Mouse (Mus musculus): Measurements from ENCODE around the gene Exoc6b. TPM values are rescaled to one million over a fixed set of nuclear protein-coding genes. Genes with fewer than 3 reads are reported as not detected.
A peak's percentile ranks its signal among the peaks of the same experiment; 100 is the strongest.

Gene Exoc6b
- total RNA-seq, 2 experiments from 2014 or later: 14.0 to 14.2 TPM

DNA sequence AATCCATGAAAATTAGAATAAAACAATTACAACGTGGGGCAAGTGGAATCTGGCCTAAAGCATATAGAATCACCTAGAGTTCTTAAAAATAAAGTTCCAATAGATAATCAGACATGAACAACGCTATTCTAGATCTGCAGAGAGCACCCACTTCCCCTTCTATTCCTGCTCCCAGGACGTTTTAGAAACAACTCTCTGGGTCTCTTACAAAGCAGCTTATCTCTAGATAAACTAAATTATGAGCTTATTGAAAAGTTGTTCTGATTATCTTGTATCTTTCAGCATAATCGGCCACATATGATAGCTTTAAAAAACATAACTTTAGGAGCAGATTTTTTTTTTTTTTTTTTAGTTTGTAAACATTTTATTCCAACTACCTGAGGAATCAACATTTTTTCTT lies 185.6 kb downstream of the Exoc6b start:
- no peak for DNase-seq (ENCODE audit: low spot score)

DNA sequence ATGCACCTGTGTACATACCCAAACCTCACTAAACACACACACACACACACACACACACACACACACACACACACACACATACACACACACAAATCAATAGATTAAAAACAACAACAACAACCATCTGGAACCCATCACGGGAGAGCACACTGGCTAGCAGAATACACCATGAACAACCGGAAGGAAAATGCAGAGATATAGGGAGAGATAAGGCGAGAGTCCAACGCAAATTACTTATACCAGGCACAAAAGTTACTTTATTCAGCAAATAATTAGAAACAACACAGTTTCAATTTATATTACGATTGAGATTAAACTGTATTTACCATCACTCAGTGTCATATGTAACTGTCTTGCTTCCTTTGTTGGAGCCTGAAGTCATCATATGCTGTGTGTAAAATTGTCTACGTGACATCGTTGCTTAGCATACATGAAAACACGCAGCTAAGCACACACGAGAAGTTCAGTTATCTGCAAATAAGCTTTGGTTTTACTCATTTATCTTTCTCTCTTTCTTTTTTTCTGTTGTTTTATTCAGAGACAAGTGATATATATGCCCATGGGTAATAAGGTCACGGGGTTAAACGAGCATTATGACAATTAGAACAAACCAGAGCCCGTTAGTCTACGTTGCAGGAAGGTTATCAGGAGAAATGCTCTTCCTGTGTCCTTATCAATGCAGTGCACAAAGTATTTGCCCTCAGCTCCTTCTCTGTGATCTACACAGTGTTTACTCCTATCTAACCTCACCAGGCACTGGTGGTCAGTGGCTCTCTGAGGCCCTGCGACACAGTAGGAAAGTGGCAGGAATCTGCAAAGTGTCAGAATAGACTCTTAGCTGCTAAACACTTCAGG lies 186.4 kb downstream of the Exoc6b start:
- DNase-seq (ENCODE audit: low spot score): no peak

DNA sequence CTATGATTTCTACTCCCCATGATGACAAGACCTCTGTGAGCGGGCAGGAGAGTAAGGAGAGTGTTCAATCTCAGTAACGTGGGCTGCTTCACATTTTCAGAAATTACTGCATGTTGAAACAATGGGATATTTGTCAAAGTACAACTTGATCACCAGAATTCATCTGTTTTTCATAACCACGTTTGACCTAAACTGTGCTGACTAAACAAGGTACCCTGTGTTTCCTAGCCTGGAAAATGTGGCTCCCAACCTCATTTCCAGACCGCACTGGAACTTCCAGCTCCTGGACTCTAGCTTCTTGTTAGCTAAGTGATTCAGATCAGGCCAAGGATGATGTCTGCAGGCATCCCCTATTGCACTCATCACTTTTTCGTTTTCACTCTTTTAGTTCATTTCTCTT lies 193.4 kb downstream of the Exoc6b start:
- DNase-seq (ENCODE audit: low spot score): peak; percentile 3

DNA sequence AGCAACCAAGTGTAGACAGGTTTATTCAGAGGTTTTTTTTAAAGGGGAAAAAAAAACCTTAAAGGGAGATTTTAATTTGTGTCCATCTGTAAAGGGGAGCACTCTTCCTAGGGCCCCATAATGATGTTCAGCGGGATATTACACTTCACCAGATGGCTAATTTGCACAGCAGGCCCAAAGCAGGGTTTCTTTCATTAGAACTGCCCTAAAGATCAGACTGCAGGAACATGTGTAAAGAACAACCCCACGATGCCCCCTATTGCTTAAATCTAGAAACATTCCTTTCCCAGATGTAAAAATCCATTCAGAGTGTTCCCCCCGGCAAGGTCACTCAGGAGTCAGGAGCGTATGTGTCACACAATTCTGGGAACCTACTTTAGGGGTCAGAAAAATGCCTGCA lies 202.2 kb downstream of the Exoc6b start:
- no peak for DNase-seq (ENCODE audit: low spot score)

DNA sequence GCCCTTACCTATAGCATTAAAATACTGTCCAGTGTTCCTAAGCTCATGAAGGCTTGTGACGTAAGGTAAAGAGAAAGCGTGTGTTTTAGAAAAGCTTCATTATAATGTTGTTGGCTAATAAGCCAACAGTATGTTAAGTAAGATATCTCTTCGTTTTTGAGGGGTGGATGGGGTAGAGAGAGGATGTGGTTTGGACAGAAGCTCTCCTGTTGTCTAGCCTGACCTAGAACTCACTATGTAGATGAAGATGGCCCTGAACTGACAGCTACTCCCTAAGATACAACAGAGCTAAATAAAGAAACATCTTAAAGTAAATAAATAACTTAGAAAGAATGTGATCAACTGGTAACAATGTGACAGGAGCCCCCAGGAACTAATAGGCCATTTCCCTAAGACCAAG lies 204.7 kb downstream of the Exoc6b start:
- DNase-seq (ENCODE audit: low spot score): no peak

DNA sequence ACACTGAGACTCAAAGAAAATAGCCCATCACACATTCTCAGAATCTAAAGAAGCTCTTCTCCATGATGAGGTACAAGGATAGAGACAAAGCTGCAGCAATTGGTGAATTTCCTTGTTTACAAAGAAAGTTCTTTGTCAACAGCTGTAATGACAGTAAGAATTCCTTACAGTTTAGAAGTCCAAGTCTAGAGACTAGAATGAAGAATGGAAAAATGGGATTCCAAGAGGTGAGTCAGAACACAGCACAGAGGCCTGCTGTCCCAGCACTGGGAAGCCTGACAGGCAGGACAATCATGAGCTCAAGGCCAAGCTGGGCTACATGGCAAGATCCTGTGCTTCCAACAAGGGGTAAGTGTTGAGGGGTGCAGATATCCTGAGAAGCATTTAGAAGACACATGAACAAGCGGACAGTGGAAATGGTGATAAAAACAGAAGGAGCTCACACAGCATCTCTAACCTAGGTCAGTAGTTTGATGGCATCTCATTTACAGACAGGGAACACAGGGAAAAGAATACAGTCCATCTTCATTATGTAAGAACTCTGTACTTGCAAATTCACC lies 205.4 kb downstream of the Exoc6b start:
- peak; percentile 2 for DNase-seq (ENCODE audit: low spot score)

DNA sequence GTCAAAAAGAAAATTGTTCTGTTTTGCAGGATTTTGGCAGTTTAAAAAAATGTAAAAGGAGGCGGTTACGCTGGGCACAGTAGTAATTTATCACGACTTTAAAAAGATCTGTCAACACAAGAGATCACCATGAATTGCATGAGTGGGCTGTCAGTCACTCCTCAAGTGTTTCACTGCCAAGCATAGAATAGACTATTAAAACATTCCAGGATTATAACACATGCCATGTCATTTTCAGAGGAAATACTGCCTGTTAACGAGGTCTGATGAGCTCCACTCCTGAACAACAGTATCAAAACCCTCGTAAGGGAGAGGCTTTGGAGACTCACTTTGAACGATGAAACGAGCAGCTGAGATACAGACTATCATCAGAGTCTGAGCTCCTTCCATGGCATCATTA lies 223.6 kb downstream of the Exoc6b start:
- no peak for DNase-seq (ENCODE audit: low spot score)

DNA sequence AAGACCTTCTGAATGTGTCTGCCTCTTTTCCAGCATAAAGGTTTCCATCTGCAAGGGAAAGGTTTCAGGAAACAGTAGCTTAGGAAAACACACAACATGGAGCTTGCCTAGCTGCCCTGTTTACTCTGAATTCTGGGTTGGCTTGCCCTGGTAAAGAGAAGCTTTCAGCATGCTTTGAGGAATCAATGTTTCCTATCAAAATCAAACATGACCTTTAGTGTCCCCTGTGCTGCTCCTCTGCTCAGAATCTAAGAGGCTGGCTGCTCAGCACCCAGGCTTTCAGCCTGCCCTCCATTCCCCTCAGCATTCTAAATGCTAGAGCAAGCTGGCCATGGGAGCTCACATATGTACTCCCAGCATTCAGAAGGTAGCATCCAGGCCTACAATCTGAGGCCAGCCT lies 228.2 kb downstream of the Exoc6b start:
- no peak for DNase-seq (ENCODE audit: low spot score)

DNA sequence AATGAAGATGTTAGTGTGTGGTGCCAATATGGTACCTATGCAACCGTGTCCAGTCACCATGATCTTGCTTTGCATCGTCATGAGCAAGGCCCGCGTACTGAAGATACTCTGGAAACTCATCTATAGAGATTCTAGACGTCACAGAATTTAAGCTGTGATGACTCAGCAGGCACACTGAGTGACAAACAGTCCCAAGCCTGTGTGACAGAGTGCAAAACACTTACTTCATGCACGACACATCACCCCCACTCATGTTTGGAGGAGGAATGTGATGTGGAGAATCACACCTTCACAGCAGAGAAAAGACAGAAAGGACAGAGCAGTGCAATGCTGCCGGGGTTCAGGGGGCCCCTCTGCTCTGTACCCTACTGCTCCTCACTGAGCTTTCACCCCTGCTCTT lies 261.8 kb downstream of the Exoc6b start:
- DNase-seq (ENCODE audit: low spot score): no peak

DNA sequence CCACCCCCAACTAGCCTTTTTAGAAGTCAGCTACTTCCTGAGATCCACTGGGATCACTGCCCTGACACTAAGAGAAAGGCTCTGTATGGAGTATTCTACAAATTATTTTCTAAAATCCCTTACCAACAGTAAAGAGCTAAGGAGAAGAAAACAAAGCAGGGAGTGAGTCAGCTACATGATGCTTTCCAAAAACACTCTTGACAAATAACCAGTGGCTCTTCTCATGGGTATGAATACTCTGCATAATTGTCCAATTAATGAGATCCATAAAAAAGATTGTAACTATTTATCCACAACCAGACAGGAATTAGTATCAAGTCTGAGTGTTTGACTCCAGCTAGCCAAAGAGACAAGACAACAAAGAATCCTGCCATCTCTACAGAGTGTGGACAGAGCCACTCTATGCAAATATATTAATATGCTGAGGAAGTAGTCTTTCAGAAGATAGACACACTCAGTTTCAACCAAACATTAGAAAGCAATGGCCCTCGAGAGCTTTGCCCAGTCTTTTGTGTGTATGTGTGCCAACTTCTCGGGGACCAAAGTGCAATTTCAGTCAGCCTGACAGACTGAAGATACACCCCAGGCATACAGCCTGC lies 263.1 kb downstream of the Exoc6b start:
- DNase-seq (ENCODE audit: low spot score): no peak

DNA sequence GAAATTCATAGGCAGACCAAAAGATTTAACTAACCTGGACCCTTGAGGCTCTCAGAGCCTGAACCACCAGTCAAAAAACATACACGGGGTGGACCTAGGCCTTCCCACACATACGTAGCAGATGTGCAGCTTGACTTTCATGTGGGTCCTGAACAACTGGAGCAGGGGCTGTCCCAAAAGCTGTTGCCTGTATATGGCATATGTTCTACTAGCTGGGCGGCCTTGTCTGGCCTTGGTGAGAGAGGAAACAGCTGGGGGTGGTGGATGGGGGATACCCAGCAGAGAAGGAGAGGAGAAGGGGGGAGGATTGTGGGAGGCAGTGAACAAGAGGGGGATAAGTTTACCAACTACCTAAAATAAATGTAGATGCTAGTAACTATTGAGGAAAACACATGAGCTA lies 270.6 kb downstream of the Exoc6b start:
- no peak for DNase-seq (ENCODE audit: low spot score)

DNA sequence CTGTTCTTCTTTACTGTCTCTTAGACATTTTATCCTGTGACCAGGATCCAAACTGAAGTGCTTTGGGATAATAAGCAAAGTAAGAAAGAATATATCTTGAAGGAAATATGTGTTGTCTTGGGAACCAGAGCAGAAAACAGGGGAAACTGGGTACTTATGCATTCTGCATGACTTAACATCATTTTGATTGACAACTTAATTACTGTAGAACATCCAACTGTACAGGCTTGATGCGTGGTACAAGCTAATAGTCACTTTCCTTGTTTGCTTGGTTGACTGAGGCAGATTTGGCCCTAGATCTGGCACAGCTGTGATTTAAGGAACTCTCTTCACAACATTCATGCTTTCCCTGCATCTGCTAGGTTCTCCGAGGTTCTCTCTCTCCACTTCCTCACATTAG lies 285.3 kb downstream of the Exoc6b start:
- no peak for DNase-seq (ENCODE audit: low spot score)

DNA sequence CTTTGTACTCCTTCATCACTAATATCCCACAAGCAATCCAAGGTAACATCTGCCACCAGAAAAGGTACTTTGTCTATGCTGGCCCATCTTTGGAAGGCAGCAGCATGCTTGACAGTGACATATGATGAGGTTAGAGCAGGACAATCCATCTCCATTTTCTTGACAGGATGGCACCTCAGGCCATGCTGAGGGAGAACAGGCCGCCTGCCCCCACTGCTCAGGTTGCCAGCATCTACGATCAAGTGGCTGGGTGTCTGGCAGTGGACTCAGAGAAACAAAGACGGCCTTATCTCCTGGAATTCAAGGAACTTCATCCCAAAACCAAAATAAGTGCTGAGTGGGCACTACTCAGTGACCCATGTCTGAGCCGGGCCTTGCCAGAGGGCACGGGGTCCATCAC lies 289.3 kb downstream of the Exoc6b start:
- DNase-seq (ENCODE audit: low spot score): no peak

DNA sequence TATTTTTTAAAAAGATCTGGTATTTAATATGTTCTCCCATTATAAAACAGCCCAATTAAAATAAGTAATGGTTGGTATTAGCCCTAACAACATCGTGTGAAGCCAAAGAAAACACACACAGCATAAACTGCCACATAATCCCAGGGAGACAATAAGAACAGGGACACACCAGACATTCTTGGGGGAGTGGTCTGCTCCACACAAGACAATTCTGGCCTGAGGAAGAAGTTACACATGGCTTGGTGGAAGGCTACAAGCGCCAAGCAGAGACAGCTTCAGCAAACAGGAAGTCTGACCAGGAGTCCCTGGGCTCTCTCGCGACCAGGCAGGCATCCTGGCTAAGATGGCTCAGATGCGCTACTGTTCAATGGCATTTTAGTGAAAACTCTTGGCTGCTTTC lies 290.3 kb downstream of the Exoc6b start:
- no peak for DNase-seq (ENCODE audit: low spot score)

DNA sequence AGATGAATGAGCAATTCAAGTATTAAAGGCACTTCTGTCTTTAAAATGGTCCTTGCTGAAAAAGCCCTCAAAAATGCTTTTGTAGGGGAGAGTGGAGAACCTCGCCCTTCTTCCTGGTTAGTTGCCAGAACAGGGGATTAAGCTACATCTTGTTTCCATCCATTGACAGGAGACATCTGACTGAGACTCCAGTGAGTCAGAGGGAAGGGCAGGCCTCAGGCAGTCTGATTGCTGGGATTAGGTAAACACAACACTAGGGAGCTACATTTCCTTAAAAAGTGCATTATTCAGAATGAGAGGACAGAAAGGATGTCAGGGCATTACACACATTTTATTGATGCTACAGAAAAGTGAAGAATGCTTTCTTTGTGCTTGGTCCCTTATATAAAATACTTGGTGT lies 293.4 kb downstream of the Exoc6b start:
- DNase-seq (ENCODE audit: low spot score): no peak

DNA sequence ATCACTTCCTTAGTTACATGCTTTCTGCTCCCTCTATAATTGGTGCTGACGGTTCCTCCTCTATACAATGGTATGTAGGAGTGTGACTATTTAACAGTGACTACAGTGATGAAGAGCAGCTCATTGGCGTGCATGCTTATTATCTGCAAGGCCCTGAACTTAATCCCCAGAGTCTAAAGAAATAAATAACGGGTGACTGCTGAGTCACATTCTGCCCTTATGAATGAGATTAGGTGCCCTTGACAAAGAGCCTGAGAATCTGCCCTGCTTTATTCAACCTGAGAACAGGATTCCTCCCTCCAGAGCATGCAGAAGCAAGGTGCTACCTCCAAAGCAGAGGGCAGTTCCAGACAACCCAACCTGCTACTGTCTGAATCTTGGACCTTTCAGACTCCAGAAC lies 314.0 kb downstream of the Exoc6b start:
- no peak for DNase-seq (ENCODE audit: low spot score)

DNA sequence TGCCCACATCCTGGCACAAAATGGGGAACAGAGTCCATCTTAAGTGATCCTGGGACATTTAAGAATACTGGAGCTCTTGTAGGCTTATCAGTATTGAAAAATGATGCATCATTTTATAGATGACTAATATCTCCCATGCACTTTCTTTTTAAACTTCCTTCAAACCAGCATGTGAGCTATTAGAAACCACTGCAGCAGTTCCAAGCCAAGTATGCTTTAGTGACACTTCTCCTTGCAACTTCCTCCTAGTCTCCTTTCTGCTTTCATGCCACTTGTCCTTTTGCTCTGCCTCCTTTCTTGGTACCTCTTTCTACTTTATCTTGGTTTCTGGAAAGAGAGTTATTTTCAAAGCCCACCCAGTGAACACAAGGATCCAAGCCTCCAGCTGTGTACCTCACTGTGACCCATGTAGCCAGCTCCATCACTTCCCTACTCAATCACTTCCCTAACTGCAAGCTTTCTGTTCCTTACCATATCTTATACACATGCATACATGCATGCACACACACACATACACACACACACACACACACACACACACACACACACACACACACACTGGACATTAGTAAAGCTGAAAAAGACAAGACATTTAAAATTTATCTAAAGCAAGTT lies 316.4 kb downstream of the Exoc6b start:
- DNase-seq (ENCODE audit: low spot score): no peak

DNA sequence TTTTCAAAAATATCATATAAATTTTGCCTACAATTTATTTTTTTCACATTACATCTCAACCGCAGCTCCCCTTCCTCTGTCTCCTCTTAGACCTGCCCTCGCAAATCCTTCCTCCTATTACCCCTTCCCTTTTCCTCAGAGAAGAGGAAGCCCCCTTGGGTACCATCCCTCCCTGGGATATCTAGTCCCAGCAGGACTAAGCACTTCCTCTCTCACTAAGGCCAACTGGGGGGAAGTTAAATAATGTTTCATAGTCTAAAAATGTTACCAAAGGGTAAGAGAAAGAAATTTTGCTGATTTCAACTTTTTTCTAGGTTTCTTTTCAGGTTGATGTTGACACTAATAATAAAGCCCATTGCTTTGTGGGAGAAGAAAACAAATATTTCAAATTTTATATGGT lies 317.9 kb downstream of the Exoc6b start:
- no peak for DNase-seq (ENCODE audit: low spot score)

DNA sequence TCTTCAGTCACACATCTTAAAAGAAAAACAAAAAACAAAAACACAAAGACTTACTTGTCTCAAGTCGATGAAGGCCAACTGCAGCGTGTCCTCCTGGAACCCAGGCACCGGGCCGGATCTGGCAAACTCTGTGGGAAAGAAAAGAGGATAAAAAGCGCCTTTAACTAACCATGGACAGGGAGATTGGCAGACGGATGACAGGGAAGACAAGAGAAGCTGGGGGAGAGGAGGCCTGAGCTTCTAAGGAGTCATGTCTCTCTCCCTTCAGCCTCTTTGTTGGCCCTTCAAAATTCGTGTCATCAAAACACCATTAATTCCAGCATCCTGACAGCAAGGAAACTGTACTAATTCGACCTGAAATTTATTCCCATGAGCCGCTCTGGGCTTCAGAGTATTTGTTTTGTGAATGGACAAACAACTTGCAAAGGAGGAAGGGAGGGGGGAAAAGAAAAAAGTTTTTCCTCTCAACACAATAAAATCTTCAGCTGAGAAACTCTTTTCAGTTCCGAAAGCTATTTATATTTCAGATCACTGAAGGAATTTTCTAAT lies 322.4 kb downstream of the Exoc6b start:
- DNase-seq (ENCODE audit: low spot score): no peak

DNA sequence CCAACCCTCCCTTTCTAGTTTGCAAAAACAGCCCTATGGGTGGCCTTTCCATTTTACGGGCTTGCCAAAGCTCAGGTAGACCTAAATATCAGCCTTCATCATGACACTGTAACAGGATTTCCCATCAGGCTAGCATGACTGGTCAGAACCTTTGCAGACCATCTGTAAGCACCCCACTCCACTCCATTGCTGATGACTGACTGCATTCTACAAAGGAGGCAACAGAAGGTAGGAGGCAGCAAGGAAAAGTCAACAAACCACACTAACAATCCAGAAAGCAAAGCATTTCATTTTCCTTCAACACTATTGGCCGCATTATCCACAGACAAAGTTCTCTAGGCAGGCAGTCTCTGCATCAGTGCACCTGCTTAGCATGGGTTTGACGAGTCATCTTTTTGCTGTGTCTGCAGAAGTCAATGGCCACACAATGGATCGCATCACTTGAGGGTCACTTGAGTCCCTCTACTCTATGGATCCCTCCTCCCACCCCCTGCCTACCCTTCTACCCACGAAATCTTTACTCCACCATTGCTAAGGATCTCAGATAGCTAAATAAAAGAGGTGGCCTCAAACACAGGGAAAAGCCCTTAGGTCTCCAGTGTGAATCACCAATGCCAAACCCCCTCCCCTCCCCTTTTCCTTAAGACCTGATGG lies 323.0 kb downstream of the Exoc6b start:
- no peak for DNase-seq (ENCODE audit: low spot score)

DNA sequence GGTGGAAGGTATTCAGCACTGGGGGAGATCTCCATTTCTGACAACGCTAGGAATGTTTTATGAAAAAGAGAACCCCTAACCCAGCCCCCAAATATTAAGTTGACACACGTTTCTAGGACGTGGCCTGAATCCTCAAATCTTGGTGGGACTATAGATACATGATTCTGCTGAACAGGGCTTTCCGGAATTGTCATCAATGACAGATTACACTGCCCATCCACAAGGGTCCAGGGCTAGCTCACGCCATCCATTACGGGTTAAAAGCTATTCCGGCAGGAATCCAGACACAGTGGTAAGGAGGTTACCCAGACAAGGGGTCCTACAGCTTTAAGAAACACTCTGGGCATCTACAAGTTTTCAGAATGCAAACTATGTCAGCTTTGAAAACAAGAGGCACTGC lies 323.7 kb downstream of the Exoc6b start:
- no peak for DNase-seq (ENCODE audit: low spot score)

DNA sequence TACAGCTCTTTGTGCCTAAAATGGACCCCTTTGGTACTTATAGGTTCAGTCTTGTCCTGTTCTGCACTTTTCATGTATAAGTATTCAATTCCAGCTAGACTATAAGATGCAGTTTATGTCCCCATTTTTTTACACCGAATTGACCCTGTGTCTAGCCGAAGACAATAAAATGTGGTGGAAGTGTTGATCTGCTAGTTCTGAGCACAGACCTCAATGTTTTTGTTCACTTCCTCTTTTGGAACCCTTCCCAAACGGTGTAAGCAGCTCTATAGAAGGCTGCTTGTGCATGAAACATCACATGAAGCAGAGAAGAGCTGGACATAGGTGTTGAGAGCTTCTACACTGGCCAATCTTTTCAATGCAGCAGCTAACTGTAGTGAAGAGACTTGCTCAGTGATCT lies 327.1 kb downstream of the Exoc6b start:
- no peak for DNase-seq (ENCODE audit: low spot score)

Measured in gastrocnemius, adult 18-20 months (tissue).